Mouse (Mus musculus) brain, embryonic 14.5 days (tissue): Measurements from ENCODE around the gene Sorl1. TPM values are rescaled to one million over a fixed set of nuclear protein-coding genes. Genes with fewer than 3 reads are reported as not detected.

Experiments
- DNase-seq: peaks from one replicate; pipeline ENCODE4 v3.0.0-alpha.2; 2011; ENCODE audit warnings: low read depth
- CTCF ChIP-seq: fragments of 200-500 bp; IDR thresholded peaks from 2 replicates; pipeline ENCODE4 v1.5.1; 2012; ENCODE audit warnings: inconsistent platforms, mild to moderate bottlenecking, moderate library complexity, borderline replicate concordance; ENCODE audit not compliant: insufficient read depth, insufficient read length; ENCODE audit errors: extremely low read depth
- POLR2A ChIP-seq: fragments of 200-500 bp; IDR thresholded peaks from 2 replicates; pipeline ENCODE4 v1.6.1; 2012; ENCODE audit warnings: mild to moderate bottlenecking, inconsistent platforms, borderline replicate concordance; ENCODE audit not compliant: poor library complexity, insufficient read depth, insufficient read length, severe bottlenecking; ENCODE audit errors: extremely low read depth
- polyA plus RNA-seq: library from polyadenylated mRNA; depleted of rRNA; stranded (reverse); fragments of >200 nt; gene quantifications from 2 replicates; pipeline ENCODE4 v1.2.3, GENCODE M21; 2012

Gene Sorl1
- polyA plus RNA-seq, 1 experiment, result 16.3 TPM

DNA sequence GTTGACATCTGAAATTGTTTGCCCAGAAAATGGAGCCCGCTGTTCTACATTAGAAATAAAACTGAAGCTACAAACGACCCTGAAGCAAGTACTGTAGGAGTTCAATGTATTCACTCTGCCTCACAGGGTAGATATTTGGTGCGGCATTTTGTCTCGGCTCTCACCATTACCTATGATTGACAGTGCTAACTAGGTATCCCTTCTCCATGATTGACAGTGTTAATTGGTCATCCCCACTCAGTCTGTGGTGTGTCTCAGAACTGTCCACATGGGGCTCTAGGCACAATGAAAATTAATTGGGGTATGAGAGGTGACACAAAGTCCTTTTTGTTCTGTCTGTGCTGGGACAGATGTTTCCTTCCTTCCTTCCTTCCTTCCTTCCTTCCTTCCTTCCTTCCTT lies 23.9 kb upstream of the Sorl1 start:
- TF ChIP-seq POLR2A (no peak), CTCF (no peak)
- DNase-seq, result peak; percentile 77

DNA sequence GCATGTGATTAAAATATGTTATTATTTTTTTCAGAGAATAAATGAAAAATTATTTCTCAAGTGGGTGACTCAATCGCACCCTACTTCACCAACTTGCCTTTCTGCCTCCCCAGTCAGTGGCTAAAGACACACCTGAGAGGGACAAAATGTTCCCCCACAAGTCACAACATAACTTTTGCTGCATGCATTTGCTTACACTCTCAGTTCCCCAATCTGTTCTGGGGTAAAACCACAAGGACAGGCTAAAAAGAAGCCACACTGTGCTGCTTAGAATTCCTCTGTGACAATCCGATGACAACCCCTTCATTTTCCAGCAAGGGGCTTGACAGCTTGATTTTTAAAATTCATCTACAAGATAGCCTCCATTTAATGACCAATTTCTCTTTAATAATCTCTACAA lies 22.4 kb upstream of the Sorl1 start:
- TF ChIP-seq CTCF (no peak), POLR2A (no peak)
- no peak for DNase-seq

DNA sequence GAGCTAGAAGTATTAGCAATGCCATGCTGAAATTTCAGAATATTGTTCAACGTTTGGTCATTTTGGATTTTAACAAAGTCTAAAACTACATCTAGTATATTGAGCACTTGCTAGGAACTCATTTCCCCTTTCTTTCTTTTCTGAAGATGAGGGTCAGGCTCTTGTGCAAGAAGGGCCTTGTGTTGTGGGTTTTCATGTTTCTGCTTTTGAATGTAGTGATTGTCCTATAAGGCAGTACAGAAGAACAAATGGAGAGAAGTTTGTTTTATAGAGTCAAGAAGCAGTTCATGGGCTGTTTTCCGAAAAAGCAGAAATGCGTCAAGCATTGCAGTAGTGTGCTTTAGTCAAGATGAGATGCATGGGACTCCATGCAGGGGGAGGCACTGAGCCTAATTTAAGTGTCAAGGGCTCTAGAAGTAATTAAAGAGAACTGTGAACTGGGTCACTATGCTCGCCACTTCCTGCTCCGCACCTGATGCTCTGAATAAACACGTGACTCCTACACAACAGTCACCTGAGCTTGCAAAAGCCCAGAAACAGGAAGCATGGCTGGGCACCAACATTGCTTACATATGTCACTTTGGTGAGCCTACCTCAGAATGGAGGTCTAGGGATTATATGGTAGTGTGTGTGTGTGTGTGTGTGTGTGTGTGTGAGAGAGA lies 17.6 kb upstream of the Sorl1 start:
- TF ChIP-seq CTCF (no peak), POLR2A (no peak)
- DNase-seq, result no peak

DNA sequence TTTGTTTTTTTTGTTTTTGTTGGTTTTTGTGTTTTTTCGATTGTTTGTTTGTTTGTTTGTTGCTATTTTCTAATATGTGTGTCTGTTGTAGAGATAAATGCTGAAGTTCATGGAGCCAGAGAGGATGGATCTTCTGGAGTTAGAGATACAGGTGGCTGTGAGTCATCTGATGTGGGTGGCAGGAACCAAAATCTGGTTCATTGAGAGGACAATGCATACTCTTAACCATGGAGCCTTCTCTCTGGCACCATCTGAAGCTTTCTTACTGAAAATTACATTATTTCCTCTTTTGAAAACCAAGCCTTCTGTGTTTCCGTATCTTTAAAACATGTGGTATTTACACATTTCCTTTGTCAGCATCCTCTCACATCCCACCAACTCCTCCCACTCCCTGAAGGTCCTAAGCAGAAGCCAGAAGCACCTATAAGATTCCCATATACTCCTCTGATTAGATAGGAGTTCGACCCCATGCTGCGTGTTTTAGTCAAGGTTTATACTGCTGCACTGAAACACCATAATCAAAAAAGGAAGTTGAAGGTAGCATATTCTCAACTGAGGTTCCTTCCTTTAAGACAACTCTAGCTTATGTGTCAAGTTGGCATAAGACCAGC lies 14.3 kb upstream of the Sorl1 start:
- no peak for DNase-seq
- no peak for TF ChIP-seq POLR2A
- no peak for TF ChIP-seq CTCF

DNA sequence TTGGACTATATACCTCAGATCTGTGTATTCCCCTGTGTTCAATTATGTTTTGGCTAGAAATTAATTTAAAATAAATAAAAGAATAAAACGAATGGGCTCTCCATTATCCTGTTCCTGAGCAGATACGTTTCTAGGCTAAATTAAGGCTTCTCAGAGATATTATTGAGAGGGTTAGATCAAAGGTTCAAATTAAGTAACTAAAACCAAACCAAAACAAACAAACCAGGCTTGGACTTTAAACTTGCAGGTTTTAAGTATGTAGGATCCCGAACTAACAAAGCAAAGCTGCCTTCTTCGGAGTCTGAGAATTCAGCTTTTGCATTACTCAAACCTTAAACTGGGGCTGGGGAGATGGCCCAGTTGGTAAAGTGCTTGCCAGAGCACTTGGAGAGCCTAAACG lies 13.5 kb upstream of the Sorl1 start:
- TF ChIP-seq CTCF (no peak), POLR2A (no peak)
- DNase-seq, result no peak

DNA sequence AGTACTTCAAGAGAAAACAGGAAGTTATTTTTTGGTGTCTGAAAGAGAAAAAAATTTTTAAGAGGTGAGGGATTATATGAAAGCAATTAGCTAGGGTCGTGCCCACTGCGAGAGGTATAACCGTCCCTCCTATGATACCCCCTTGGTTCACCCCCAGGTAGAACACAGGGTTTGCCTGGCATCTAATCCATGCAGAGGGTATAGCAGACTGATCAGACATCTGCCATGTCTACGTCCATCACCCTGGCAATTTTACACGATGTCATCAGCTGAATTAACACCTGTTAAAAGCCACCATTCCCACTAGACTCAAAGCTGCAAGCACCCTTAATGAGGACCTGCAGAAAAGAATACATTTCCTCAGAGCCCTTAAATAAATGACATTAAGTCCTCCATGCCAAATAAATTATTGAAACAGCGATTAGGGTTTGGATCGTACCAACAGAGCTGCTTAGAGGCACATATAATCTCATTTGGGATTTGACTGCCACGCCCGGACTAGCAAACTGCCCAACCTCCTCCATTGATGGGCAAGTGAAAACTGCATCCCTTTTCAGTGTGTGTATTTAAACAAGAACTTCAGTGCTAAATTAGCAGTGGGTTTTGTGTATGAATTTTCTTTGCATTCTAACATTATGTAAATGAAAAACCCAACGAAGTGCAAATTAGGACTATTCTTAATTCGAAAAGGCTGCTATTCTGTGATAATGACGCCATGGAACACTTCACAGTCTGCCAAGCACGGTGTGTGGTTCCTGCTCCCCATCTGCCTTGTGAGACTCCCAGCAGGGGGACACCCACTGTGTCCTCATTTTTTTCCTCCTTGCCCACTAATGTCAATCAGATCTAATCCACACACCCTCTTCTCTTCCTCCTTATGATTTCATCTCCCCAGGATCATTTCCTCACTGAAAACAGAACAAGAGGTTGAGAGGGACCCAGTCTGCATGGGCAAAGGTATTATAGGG lies 7.0 kb upstream of the Sorl1 start:
- peak; percentile 87 for DNase-seq

DNA sequence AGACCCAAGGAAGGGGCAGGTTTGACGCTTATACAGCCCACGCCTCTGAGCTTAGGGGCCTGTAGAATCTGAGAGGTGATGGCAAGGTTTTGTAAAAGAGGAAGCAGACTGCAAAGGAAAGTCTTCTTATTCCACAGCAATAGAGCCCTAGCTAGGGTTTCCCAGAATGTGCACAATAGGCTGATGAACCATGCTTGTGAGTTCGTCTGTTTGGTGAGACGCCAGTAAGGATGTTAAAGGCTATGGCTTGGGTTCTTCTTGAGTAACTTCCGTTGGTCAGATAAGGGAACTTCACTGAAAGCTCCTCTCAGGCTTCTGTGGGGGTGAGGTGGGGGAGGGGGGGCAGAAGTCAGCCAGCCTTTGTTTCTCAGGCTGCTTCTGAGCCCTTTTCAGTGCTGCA lies 3.9 kb upstream of the Sorl1 start:
- TF ChIP-seq CTCF (no peak), POLR2A (no peak)

More for the DNA sequence above, 7.0 kb upstream of the Sorl1 start:
- TF ChIP-seq CTCF (no peak), POLR2A (no peak)

DNA sequence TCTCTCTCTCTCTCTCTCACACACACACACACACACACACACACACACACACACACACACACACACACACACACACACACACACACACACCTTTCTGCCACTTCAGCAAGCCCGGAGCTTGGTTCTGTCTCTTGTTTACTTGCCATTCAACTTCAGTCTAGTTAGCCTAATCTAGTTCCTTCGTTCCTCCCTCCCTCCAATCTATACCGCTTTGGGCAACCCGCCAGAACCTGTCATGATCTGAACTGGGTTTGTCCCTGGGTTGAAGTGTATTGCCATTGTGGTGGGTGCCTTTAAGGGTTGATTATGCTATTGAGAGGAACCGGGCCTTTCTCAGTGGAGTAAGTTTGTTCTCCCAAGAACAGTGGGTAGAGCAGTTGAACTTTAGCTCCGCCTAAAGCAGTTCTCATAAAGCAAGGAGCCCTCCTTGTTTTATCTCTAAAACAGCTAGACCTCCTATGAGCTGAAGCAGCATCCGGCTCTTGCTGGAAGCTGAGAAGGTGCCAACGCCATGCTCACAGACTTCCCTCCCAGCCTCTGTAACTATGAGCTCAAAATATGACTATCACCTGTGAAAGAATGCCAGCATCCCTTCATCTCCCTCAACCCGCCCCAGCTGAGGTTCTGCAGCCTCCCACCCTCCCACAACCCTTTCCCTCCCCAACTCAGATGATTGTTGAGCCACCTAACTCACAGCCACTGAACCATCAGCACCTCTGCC lies 1.3 kb upstream of the Sorl1 start:
- TF ChIP-seq CTCF (no peak), POLR2A (no peak)
- DNase-seq, result peak; percentile 58

More for the DNA sequence above, 3.9 kb upstream of the Sorl1 start:
- no peak for DNase-seq

DNA sequence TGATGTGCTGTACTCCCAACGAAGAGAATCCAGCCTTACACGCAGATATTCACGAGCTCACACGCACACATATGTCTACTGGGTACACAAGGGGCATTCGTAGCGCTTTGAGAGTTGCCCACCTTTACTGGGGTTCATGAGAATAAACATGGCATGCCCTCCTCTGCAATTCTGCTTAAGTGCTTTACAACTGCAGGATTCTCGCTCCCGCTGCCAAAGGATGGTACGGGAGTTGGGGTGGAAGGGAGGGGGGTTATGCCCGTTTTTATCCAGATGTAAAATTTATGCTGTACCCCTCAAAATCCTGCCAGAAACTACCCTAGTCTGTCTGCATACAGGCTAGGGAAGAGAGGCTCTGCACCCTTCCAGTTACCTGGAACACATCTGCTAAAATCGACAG lies 893 bp downstream of the Sorl1 start:
- no peak for TF ChIP-seq POLR2A
- TF ChIP-seq CTCF, result no peak
- no peak for DNase-seq

DNA sequence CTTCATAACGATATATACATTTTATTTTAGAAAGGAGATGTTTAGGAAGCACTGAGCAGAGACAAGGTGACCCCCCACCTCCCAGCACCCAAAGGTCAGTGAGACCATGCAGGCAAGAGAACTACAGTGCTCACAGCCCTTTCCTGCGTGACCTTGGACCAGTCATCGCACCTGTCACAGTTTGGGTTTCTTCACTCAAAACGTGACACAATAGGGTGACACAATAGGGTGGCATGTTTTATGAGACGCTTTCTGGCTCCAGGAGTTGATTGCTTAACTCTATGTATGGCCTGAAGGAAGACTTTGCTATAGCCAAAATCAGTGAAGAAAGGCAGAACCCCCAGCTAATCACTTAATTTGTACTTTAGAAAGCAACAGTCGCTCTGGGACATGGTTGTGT lies 1.7 kb downstream of the Sorl1 start:
- no peak for DNase-seq
- TF ChIP-seq POLR2A (no peak), CTCF (no peak)

DNA sequence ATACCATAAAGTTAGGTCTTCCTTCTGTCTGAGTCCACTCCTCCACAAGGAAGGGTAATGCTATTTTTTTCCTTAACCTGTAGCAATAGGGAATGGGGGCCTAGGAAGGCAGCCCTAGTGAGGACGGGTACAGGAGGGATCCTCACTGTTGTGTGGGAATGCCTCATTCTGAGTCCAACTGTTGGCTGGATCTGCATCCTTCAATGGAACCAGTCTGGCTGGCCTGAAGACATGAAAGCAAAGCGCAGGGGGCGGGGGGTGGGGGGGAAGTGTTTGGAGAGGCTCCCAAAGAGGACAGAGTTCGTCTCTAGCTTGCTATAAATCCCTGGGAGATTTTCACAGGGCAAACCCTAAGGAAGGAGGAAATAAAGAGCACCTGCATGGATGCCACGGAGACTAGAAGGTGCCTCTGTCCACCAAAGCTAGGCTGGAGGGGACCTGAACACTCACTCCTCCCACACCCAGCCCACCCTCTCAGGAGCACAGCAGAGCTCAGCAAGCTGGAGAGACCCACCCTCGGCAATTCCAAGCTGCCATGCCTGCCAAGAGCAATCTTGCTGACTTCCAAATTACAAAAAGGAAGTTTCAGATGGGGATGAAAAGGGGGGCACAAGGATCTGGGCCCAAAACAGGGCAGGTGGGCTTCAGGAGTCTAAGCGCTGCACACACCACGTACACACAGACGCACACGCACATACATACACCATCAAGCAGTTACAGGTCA lies 2.3 kb downstream of the Sorl1 start:
- no peak for TF ChIP-seq CTCF
- TF ChIP-seq POLR2A, result no peak
- peak; percentile 53 for DNase-seq
